Comparison of ENCODE assay signal across 14 mouse cellular contexts in genomic region chr3:152147085-152147831, GRCm38 (mm10). TPM values are rescaled to one million over a fixed set of nuclear protein-coding genes. Genes with fewer than 3 reads are reported as not detected.
DNase-seq lines count a peak whose midpoint lies in the region; ATAC-seq lines count a peak whose summit lies in the region.
"Had no signal": no experiment of that assay in that cellular context is flagged by ENCODE, and none has a peak within 500 bp of the region (broad histone marks: within the 10 kb centered on the region; RNA-seq: fewer than 3 reads in every experiment).

No protein-coding gene starts in this region.

- peak; percentile 73 for ATAC-seq in cerebellum, adult (ENCODE audit: insufficient number of reproducible peaks, low FRiP score, low TSS enrichment)
- ATAC-seq in kidney, embryonic 16.5 days (ENCODE audit: low FRiP score, low TSS enrichment): no peak
- peak; percentile 38 for ATAC-seq in megakaryocyte progenitor cell, adult 5-6 weeks (replicated peaks; ENCODE audit: poor library complexity)
- ATAC-seq: activated CD4-positive, CD25-positive, alpha-beta regulatory T cell, adult 4 months; forebrain, embryonic 14.5 days had no signal

- intact Hi-C loops in left cerebral cortex, postnatal 14 days (cut with DNase I): no loop called here

- no peak overlapping the region for H3K9ac ChIP-seq in kidney, embryonic 16.5 days (replicated peaks; ENCODE audit: low read length)
- H3K9ac ChIP-seq: embryonic facial prominence, embryonic 13.5 days; heart, embryonic 15.5 days; liver, embryonic 15.5 days had no signal

- H3K36me3 ChIP-seq in kidney, embryonic 16.5 days (ENCODE audit: insufficient read depth, low read length): no peaks in the 10 kb centered on the region
- H3K36me3 ChIP-seq: embryonic facial prominence, embryonic 13.5 days; heart, embryonic 15.5 days; liver, embryonic 15.5 days had no signal

- peaks cover 33% of the 10 kb centered on the region for H3K4me1 ChIP-seq in kidney, embryonic 16.5 days (ENCODE audit: insufficient read depth, low read length)

- no peaks in the 10 kb centered on the region for H3K9me3 ChIP-seq in kidney, embryonic 16.5 days (ENCODE audit: low read length)
- H3K9me3 ChIP-seq: embryonic facial prominence, embryonic 13.5 days; heart, embryonic 15.5 days; liver, embryonic 15.5 days had no signal

- no peak overlapping the region for H3K4me2 ChIP-seq in kidney, embryonic 16.5 days (replicated peaks; ENCODE audit: low read depth, low read length)
- H3K4me2 ChIP-seq: embryonic facial prominence, embryonic 13.5 days; heart, embryonic 15.5 days; liver, embryonic 15.5 days had no signal

- DNase-seq in cerebellum, postnatal 4 days (ENCODE audit: low spot score in 2 of 2): no peak
- peak; percentile 37 for DNase-seq in kidney, adult 11 months
- DNase-seq in cerebellum, adult 11 months: peak; percentile 24
- no peak for DNase-seq in left cerebral cortex, postnatal 14 days (ENCODE audit: low spot score in 2 of 2)
- DNase-seq in adrenal gland, postnatal 14 days: no peak
- DNase-seq: kidney, postnatal 14 days had no signal

- H3K27ac ChIP-seq in kidney, embryonic 16.5 days (ENCODE audit: low read length): no peak overlapping the region
- H3K27ac ChIP-seq: embryonic facial prominence, embryonic 13.5 days; liver, embryonic 15.5 days had no signal

- H3K27me3 ChIP-seq in kidney, embryonic 16.5 days (ENCODE audit: insufficient read depth, low read length): no peaks in the 10 kb centered on the region
- H3K27me3 ChIP-seq: embryonic facial prominence, embryonic 13.5 days; heart, embryonic 15.5 days had no signal

- WGBS in kidney, embryonic 16.5 days: 60% methylated on average over 12 of the region's 12 CpGs

- H3K4me3 ChIP-seq in kidney, embryonic 16.5 days (ENCODE audit: low read length): no peak overlapping the region
- H3K4me3 ChIP-seq: embryonic facial prominence, embryonic 13.5 days; heart, embryonic 15.5 days; liver, embryonic 15.5 days had no signal

RNA-seq across cellular contexts. Expression of gene Gipc2, which starts 18.8 kb away (rescaled TPM):
- polyA plus RNA-seq in kidney, embryonic 16.5 days (2015; fragmentation: Nextera tagmentation; extraction: Ambion mirVana): 43.7 and 45.7 TPM in 2 replicates
- 0.22 TPM in 1 of 2 replicates, not detected in the other for total RNA-seq in megakaryocyte progenitor cell, adult 5-6 weeks (2015)
- total RNA-seq in megakaryocyte progenitor cell, adult 5-6 weeks (2017): not detected in 2 replicates
- total RNA-seq in left cerebral cortex, postnatal 14 days (2021): 1 to 10 TPM; 3.1 to 4.1 TPM
- 0.96 and 2.8 TPM in 2 replicates for total RNA-seq in adrenal gland, postnatal 14 days (2021)
- polyA plus RNA-seq: activated CD4-positive, CD25-positive, alpha-beta regulatory T cell, adult 4 months had no signal

Comparison
In these comparisons a context has a peak if more than half of its experiments do, and no peak if none do; other contexts are left out.
1. DNase-seq: peak in kidney, adult 11 months (single experiment) and cerebellum, adult 11 months (single experiment); none in cerebellum, postnatal 4 days (0 of 2), left cerebral cortex, postnatal 14 days (0 of 2) and adrenal gland, postnatal 14 days (single experiment).